Mouse (Mus musculus): ENCODE measurements around the gene Olfr103. TPM values are rescaled to one million over a fixed set of nuclear protein-coding genes. Genes with fewer than 3 reads are reported as not detected.

Gene Olfr103
- not detected for total RNA-seq (2021)
- long read RNA-seq, experiment 1, result 0 reads
- long read RNA-seq, experiment 2, result 0 reads

- TF ChIP-seq CTCF (IDR thresholded peaks at IDR 0.05), result no peak
- Histone ChIP-seq H3K27ac (no peak within 1 kb of the TSS), H3K4me3 (no peak within 1 kb of the TSS)
Measured at GRCm38 (mm10) chr17:37339598-37339997, at the start of gene Olfr103. Gene Olfr103 (minus strand): TSS chr17:37339698.

DNA sequence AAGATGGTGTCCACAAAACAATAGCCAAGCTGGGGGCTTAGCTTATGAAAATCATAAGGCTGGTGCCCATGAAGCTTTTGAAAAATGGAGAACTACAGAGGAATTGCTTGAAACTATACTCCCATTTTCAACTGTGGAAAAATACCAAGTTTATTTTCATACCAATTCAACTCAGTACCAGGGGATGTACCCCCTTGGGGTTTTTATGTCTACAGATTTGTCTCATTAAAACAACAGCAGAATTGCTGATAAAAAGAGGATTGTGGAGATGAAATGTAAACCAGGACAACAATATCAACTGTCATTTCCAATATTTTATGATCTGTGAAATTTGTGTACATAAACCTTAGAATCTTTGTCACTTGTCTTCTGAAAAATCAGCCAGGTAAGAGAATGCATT, 39.2 kb upstream of the Olfr103 start, which contains the start of gene Olfr105-ps:
Olfr105-ps (plus strand) TSS at position 301 of the 400 bp plus-strand sequence.
- H3K4me3 ChIP-seq, result no peak within 1 kb of the TSS
- TF ChIP-seq CTCF (IDR thresholded peaks at IDR 0.05), result no peak
- no peak for DNase-seq
- intact Hi-C loops (cut with DNase I), result no loop called here
- H3K27ac ChIP-seq, result no peak within 1 kb of the TSS

More at GRCm38 (mm10) chr17:37339598-37339997, at the start of gene Olfr103:
- intact Hi-C loops (cut with DNase I), result no loop called here
- no peak for DNase-seq

GRCm38 (mm10) chr17:37359282-37359681, 19.8 kb upstream of the Olfr103 start, which contains the start of gene Olfr104-ps:
Gene Olfr104-ps (plus strand): TSS chr17:37359582.
- intact Hi-C loops (cut with DNase I), result no loop called here
- DNase-seq, result no peak
- TF ChIP-seq CTCF (IDR thresholded peaks at IDR 0.05), result no peak
- Histone ChIP-seq H3K4me3 (no peak within 1 kb of the TSS), H3K27ac (no peak within 1 kb of the TSS)

- intact Hi-C loops (cut with DNase I), result no loop called here
- no peak for TF ChIP-seq CTCF (IDR thresholded peaks at IDR 0.05)
- no peak for DNase-seq
- Histone ChIP-seq H3K4me3 (no peak within 1 kb of the TSS), H3K27ac (no peak within 1 kb of the TSS)
Measured at GRCm38 (mm10) chr17:37316954-37317353, 22.5 kb downstream of the Olfr103 start, which contains the start of gene Olfr102. Gene Olfr102 (minus strand): TSS chr17:37317054.

DNA sequence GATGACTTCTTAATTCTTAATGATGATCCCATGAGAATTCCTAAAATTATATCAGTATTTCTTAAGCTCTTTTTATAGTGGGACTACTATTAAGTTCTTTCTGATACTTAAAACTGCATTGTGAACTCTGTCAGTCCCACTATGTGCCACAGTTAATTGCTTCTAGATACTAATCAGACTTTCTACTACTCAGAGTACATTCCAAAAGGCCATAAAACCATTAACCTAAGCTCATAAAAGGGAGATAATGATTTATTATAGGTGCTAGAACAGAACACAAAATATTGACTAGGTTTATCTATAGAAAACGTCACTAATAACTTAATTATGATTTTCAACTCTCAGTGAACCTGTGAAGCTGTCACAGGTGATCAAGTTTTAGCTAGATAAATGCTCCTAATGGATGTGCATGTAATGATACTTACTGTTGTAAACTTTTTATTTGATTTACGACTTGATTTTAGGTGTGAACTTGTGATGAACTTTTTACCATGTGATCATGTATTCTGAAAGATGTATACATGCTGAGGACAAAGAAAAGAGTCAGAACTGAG, 29.3 kb downstream of the Olfr103 start:
- H3K27ac ChIP-seq, result no peak overlapping the region
- no peak overlapping the region for H3K4me3 ChIP-seq
- intact Hi-C loops (cut with DNase I), result no loop called here
- DNase-seq, result no peak
- no peak for TF ChIP-seq CTCF (IDR thresholded peaks at IDR 0.05)

DNA sequence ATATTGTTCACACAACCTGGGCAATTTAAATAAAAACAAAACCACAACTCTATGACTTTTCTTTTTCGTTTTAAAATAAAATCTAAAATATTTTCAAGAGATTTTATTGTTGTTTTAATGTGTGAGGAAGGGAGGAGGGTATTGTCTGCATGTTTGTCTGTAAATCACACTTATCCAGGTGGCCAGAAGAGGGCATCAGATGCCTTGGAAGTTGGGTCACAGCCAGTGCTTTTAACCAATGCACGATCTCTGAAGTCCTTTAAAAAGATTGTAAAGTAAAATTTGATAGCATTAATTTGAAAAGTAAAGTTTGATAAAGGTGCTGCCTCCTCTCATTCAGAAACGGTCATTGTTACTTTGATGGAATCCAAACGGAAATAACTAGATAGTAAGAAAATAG, 31.0 kb downstream of the Olfr103 start:
- TF ChIP-seq CTCF (IDR thresholded peaks at IDR 0.05), result no peak; the same call in 1 of the 2 replicates
- no peak for DNase-seq
- intact Hi-C loops (cut with DNase I), result no loop called here

DNA sequence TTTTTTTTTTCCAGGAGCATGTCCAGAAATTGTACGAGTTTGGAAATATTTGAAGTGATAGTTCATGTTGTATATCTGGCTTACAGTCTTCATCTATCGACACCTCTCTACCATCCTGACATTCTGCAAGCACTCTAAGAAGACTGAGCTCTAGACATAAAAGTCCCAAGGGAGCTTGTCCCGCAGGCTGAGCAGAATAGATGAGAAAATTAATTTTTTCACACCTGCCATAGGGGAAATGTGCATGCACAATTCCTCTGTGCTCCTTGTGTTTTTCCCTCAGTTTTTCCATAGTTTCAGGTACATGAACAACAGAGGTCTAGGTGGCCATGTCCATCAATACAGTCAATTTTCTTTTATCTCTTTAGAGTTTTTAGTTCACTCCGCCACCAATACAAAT, 35.3 kb downstream of the Olfr103 start, which contains the start of gene Olfr101:
Olfr101 (minus strand) TSS at position 101 of the 400 bp plus-strand sequence.
- no peak within 1 kb of the TSS for H3K4me3 ChIP-seq
- intact Hi-C loops (cut with DNase I), result no loop called here
- no peak within 1 kb of the TSS for H3K27ac ChIP-seq
- no peak for TF ChIP-seq CTCF (IDR thresholded peaks at IDR 0.05)
- no peak for DNase-seq

More for the DNA sequence above, 31.0 kb downstream of the Olfr103 start:
- H3K4me3 ChIP-seq, result no peak overlapping the region
- H3K27ac ChIP-seq, result no peak overlapping the region

Other genes starting within 250 kb of the Olfr103 start
- gene Olfr91, start 241.4 kb downstream of the Olfr103 start, total RNA-seq (2021), result not detected
- gene Olfr92, start 219.6 kb downstream of the Olfr103 start, total RNA-seq (2021), result not detected
- gene Olfr93, start 178.2 kb downstream of the Olfr103 start, total RNA-seq (2021), result not detected
- not detected for gene Ubd, start 145.8 kb downstream of the Olfr103 start, total RNA-seq (2021)
- not detected for gene Olfr94, start 138.7 kb downstream of the Olfr103 start, total RNA-seq (2021)
- not detected for gene Olfr95, start 126.6 kb downstream of the Olfr103 start, total RNA-seq (2021)
- not detected for gene Olfr96, start 119.6 kb downstream of the Olfr103 start, total RNA-seq (2021)
- gene Olfr97, start 102.4 kb downstream of the Olfr103 start, total RNA-seq (2021), result not detected
- not detected for gene Olfr98, start 75.9 kb downstream of the Olfr103 start, total RNA-seq (2021)
- 1 to 10 TPM in 1 of 2 experiments, under 1 TPM in 1; 0.77 to 1.6 TPM for gene H2-M3, start 69.5 kb downstream of the Olfr103 start, total RNA-seq (2021)
- gene Olfr99, start 56.2 kb downstream of the Olfr103 start, total RNA-seq (2021), result not detected
- gene Olfr101, start 35.4 kb downstream of the Olfr103 start, total RNA-seq (2021), result not detected
- gene Olfr102, start 22.6 kb downstream of the Olfr103 start, total RNA-seq (2021), result not detected
- gene Olfr104-ps, start 19.9 kb upstream of the Olfr103 start, total RNA-seq (2021), result not detected
- not detected for gene Olfr105-ps, start 39.3 kb upstream of the Olfr103 start, total RNA-seq (2021)
- not detected for gene Olfr106-ps, start 50.7 kb upstream of the Olfr103 start, total RNA-seq (2021)
- not detected for gene Olfr107, start 59.5 kb upstream of the Olfr103 start, total RNA-seq (2021)
- gene Olfr108, start 105.8 kb upstream of the Olfr103 start, total RNA-seq (2021), result not detected
- not detected for gene Olfr109, start 119.2 kb upstream of the Olfr103 start, total RNA-seq (2021)
- gene H2-M2, start 143.9 kb upstream of the Olfr103 start, total RNA-seq (2021), result not detected
- gene Olfr110, start 152.8 kb upstream of the Olfr103 start, total RNA-seq (2021), result not detected
- gene Olfr111, start 168.3 kb upstream of the Olfr103 start, total RNA-seq (2021), result not detected
- gene Olfr112, start 229.8 kb upstream of the Olfr103 start, total RNA-seq (2021), result not detected
- gene Olfr113, start 238.0 kb upstream of the Olfr103 start, total RNA-seq (2021), result not detected